Mouse (Mus musculus) C2C12 (cell line): ENCODE data around the gene Tpmt. TPM values are rescaled to one million over a fixed set of nuclear protein-coding genes. Genes with fewer than 3 reads are reported as not detected.

Experiments
- H3K27me3 ChIP-seq: one replicate; pipeline ENCODE4 v1.6.1; 2011; ENCODE audit not compliant: control insufficient read depth, insufficient read depth, insufficient read length
- H3K36me3 ChIP-seq: one replicate; pipeline ENCODE4 v1.6.1; 2011; ENCODE audit not compliant: control insufficient read depth, insufficient read depth
- H3K4me3 ChIP-seq: one replicate; pipeline ENCODE4 v1.5.1; 2011; ENCODE audit warnings: mild to moderate bottlenecking, control low read depth; ENCODE audit not compliant: poor library complexity, insufficient read depth, severe bottlenecking
- H3K79me2 ChIP-seq: one replicate; pipeline ENCODE4 v1.6.1; 2011; ENCODE audit not compliant: control insufficient read depth, insufficient read depth
- H3K79me3 ChIP-seq: one replicate; pipeline ENCODE4 v1.6.1; 2011; ENCODE audit warnings: low read depth, control low read depth
- H3ac ChIP-seq: one replicate; pipeline ENCODE3; 2011; ENCODE audit warnings: low read depth; ENCODE audit not compliant: control insufficient read depth, insufficient read length
- CEBPB ChIP-seq: IDR thresholded peaks from one replicate; pipeline ENCODE4 v1.6.1; 2011; ENCODE audit warnings: low read depth, mild to moderate bottlenecking, control low read depth, moderate library complexity
- CTCF ChIP-seq: IDR thresholded peaks from one replicate; pipeline ENCODE4 v1.5.1; 2011; ENCODE audit not compliant: control insufficient read depth, insufficient read depth, insufficient read length
- FOSL1 ChIP-seq: IDR thresholded peaks from one replicate; pipeline ENCODE4 v1.8.0; 2011; ENCODE audit warnings: mild to moderate bottlenecking, low read length; ENCODE audit not compliant: poor library complexity, insufficient read depth, severe bottlenecking
- MAX ChIP-seq: IDR thresholded peaks from one replicate; pipeline ENCODE4 v1.6.1; 2011; ENCODE audit warnings: mild to moderate bottlenecking, control low read depth
- MYOD1 ChIP-seq: IDR thresholded peaks from one replicate; pipeline ENCODE4 v1.6.1; 2011; ENCODE audit warnings: low read depth; ENCODE audit not compliant: control insufficient read depth, insufficient read length
- MYOG ChIP-seq: IDR thresholded peaks from one replicate; pipeline ENCODE4 v1.6.1; 2011; ENCODE audit not compliant: control insufficient read depth, insufficient read length; ENCODE audit errors: extremely low read depth
- USF1 ChIP-seq: IDR thresholded peaks from one replicate; pipeline ENCODE4 v1.6.1; 2011; ENCODE audit warnings: low read depth, mild to moderate bottlenecking, control low read depth, moderate library complexity
- polyA plus RNA-seq: library from polyadenylated mRNA; unstranded; fragments of >200 nt; fragmentation: generic; extraction: Trizol; gene quantifications from one replicate; pipeline ENCODE4 v1.2.1, GENCODE M21; 2012; ENCODE audit warnings: missing spikeins

The Tpmt gene
- polyA plus RNA-seq, 1 experiment, result 5.6 TPM

GRCm38 (mm10) chr13:47077367-47077766 is 32.8 kb upstream of the Tpmt start:
- no peak overlapping the region for H3ac ChIP-seq
- H3K79me3 ChIP-seq, result no peaks in the 10 kb centered on the region
- no peaks in the 10 kb centered on the region for H3K79me2 ChIP-seq
- H3K36me3 ChIP-seq, result peaks cover 21% of the 10 kb centered on the region
- TF ChIP-seq USF1 (no peak), MYOG (no peak), FOSL1 (no peak), MYOD1 (no peak), CEBPB (no peak), CTCF (no peak), MAX (no peak)
- no peak overlapping the region for H3K4me3 ChIP-seq
- H3K27me3 ChIP-seq, result no peaks in the 10 kb centered on the region

DNA sequence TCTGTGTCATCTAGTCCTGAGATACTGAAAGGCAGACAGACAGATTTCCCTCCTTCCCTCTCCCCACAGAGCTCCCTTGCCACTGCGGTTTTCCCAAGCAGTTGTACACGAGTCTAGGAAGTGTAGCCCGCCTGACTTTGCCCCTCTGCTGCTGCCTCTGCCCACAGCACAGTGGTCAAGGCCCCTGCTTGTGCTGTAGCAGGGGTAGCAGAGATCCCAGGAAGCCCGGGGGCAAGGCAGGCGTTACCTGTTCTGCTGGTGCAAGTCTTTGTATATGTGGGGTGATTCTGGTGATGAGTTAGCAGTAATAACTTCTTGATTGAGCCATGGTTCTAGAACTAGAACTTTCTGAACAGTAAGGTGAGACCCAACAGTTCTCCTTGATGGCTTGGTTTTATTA is 31.6 kb upstream of the Tpmt start:
- no peaks in the 10 kb centered on the region for H3K27me3 ChIP-seq
- H3K79me3 ChIP-seq, result no peaks in the 10 kb centered on the region
- H3ac ChIP-seq, result no peak overlapping the region
- TF ChIP-seq CTCF, result no peak
- TF ChIP-seq MAX, result no peak
- TF ChIP-seq USF1, result no peak
- no peak for TF ChIP-seq CEBPB
- no peak for TF ChIP-seq FOSL1
- no peak for TF ChIP-seq MYOG
- TF ChIP-seq MYOD1, result no peak
- no peak overlapping the region for H3K4me3 ChIP-seq
- no peaks in the 10 kb centered on the region for H3K79me2 ChIP-seq
- H3K36me3 ChIP-seq, result peaks cover 10% of the 10 kb centered on the region

GRCm38 (mm10) chr13:47072484-47072883 is 27.9 kb upstream of the Tpmt start:
- peaks cover 11% of the 10 kb centered on the region for H3K36me3 ChIP-seq

DNA sequence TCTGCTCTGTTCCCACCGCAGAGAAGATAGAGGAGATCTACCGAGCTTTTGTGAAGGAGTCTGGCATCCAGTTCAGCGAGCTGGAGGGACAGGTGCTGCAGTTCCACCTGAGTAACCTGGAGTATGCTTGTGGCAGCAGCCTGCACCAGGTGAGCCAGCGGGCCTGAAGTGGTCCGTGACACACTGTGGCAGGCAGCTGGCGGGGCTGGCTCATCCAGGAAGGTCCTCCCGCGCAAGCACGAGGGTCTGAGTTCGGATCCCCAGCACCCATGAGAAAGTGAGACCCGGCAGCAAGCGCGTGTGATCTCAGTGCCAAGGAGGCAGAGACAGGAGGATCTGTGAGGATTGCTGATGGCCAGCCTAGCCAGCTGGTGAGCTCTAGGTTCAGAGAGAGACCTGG is 27.3 kb upstream of the Tpmt start:
- no peaks in the 10 kb centered on the region for H3K79me3 ChIP-seq
- H3K27me3 ChIP-seq, result no peaks in the 10 kb centered on the region
- H3ac ChIP-seq, result no peak overlapping the region
- H3K79me2 ChIP-seq, result no peaks in the 10 kb centered on the region
- TF ChIP-seq FOSL1 (no peak), CEBPB (no peak), MYOG (no peak), USF1 (no peak), MAX (no peak), MYOD1 (no peak), CTCF (no peak)
- peaks cover 15% of the 10 kb centered on the region for H3K36me3 ChIP-seq
- H3K4me3 ChIP-seq, result no peak overlapping the region

More at GRCm38 (mm10) chr13:47072484-47072883, 27.9 kb upstream of the Tpmt start:
- no peak overlapping the region for H3K4me3 ChIP-seq
- H3K79me2 ChIP-seq, result no peaks in the 10 kb centered on the region
- no peaks in the 10 kb centered on the region for H3K79me3 ChIP-seq
- H3K27me3 ChIP-seq, result no peaks in the 10 kb centered on the region
- TF ChIP-seq USF1 (no peak), FOSL1 (no peak), MYOD1 (no peak), CEBPB (no peak), MYOG (no peak), MAX (no peak), CTCF (no peak)
- no peak overlapping the region for H3ac ChIP-seq

DNA sequence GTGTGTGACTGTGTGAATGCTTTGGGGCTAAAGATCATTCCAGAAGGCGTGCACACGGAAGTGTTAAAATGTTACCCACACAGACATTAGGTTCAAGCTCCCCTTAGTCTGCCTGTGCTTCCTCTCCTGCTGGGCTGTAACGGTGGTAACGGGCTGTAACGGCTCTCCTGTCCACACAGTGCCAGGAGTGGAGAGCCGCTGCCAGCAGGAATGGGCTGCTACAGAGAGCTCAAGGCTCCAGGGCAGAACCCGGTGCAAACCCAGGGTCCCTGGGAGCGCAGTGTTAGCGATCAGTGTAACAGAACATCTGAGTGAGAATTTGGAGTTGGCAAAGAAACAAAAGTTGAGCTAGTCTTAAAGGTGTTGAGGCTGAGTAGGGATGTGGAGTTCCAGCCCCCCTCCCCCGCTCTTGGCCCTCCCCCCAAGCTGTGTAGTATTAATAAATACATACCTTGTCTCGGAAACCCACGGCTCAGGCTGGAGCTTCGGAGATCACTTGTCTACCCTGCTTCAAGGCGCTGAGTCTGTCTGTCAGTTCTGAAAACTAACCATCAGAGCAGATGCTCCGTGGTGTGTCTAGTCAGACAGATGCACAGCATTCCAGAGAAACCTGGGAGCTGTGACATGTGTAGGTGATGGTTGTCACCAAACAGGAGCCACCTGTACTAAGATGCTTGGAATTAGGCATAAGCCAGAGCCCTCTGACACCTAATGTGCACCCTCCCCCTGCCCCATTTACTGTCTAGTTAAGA is 26.0 kb upstream of the Tpmt start:
- no peak overlapping the region for H3K4me3 ChIP-seq

DNA sequence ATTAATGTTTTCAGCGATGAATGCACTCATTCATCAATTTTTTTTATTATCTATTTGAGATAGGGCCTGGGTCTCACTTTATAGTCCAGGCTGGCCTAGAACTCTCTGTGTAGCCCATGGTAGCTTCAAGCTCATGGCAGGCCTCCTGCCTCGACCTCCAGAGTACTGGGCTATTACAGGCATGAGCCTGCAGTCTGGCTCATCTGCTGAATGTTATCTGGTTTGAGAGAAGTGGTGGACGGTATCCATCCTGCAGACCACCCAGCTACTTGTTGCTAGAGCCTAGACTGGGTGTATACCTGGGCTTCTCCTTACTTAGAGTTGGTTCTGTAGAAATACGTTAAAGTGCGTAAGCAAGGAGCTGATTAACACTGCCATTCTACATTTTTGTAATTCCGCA is 22.5 kb upstream of the Tpmt start:
- Histone ChIP-seq H3K79me2 (no peaks in the 10 kb centered on the region), H3ac (no peak overlapping the region), H3K4me3 (no peak overlapping the region), H3K36me3 (peaks cover 21% of the 10 kb centered on the region), H3K79me3 (no peaks in the 10 kb centered on the region), H3K27me3 (no peaks in the 10 kb centered on the region)
- TF ChIP-seq CTCF, result no peak
- TF ChIP-seq FOSL1, result no peak
- no peak for TF ChIP-seq CEBPB
- no peak for TF ChIP-seq MYOG

More for the DNA sequence above, 26.0 kb upstream of the Tpmt start:
- H3ac ChIP-seq, result no peak overlapping the region
- TF ChIP-seq FOSL1 (no peak), MYOD1 (no peak), USF1 (no peak), CTCF (no peak), MYOG (no peak), CEBPB (no peak), MAX (no peak)
- peaks cover 15% of the 10 kb centered on the region for H3K36me3 ChIP-seq
- H3K79me2 ChIP-seq, result no peaks in the 10 kb centered on the region
- H3K27me3 ChIP-seq, result no peaks in the 10 kb centered on the region
- H3K79me3 ChIP-seq, result no peaks in the 10 kb centered on the region
